Mouse (Mus musculus) intestine, embryonic 15.5 days (tissue): Measurements from ENCODE around the gene Swsap1. TPM values are rescaled to one million over a fixed set of nuclear protein-coding genes. Genes with fewer than 3 reads are reported as not detected.

Experiments used
- ATAC-seq: fragments of 200-750 bp; cut with Nextera tagmentation; 2 replicates; pipeline ENCODE4 v1.8.0; 2017; ENCODE audit warnings: moderate TSS enrichment, moderate library complexity
- H3K27ac ChIP-seq: fragments of 300-500 bp; sonication (generic); 2 replicates; pipeline ENCODE4 v1.5.1; 2015; ENCODE audit warnings: mild to moderate bottlenecking, inconsistent platforms
- H3K27me3 ChIP-seq: fragments of 300-500 bp; sonication (generic); replicated peaks from 2 replicates; pipeline ENCODE4 v1.6.1; 2015; ENCODE audit warnings: inconsistent platforms
- H3K36me3 ChIP-seq: fragments of 300-500 bp; sonication (generic); 2 replicates; pipeline ENCODE4 v1.6.1; 2015; ENCODE audit warnings: inconsistent platforms
- H3K4me1 ChIP-seq: fragments of 300-500 bp; sonication (generic); replicated peaks from 2 replicates; pipeline ENCODE4 v1.6.1; 2015; ENCODE audit warnings: inconsistent platforms
- H3K4me2 ChIP-seq: fragments of 300-500 bp; sonication (generic); replicated peaks from 2 replicates; pipeline ENCODE4 v1.6.1; 2015; ENCODE audit warnings: mild to moderate bottlenecking, inconsistent platforms
- H3K4me3 ChIP-seq: fragments of 300-500 bp; sonication (generic); replicated peaks from 2 replicates; pipeline ENCODE4 v1.5.1; 2015; ENCODE audit warnings: inconsistent platforms
- H3K9ac ChIP-seq: fragments of 300-500 bp; sonication (generic); 2 replicates; pipeline ENCODE4 v1.6.1; 2015; ENCODE audit warnings: inconsistent platforms
- H3K9me3 ChIP-seq: fragments of 300-500 bp; sonication (generic); 2 replicates; pipeline ENCODE4 v1.6.1; 2016; ENCODE audit warnings: inconsistent platforms
- WGBS: fragments of 180-500 bp; shearing (Covaris S2); methylation state at CpG from one replicate; pipeline ENCODE4 v1.1.7; 2015; 5-methylcytosine and 5-hydroxymethylcytosine counted together
- polyA plus RNA-seq: library from polyadenylated mRNA; unstranded; fragments of >200 nt; fragmentation: Nextera tagmentation; extraction: Ambion mirVana; gene quantifications from 2 replicates; pipeline ENCODE4 v1.2.1, GENCODE M21; 2015

Swsap1 gene
- polyA plus RNA-seq, 1 experiment from 2014 or later = 5.2 TPM

DNA sequence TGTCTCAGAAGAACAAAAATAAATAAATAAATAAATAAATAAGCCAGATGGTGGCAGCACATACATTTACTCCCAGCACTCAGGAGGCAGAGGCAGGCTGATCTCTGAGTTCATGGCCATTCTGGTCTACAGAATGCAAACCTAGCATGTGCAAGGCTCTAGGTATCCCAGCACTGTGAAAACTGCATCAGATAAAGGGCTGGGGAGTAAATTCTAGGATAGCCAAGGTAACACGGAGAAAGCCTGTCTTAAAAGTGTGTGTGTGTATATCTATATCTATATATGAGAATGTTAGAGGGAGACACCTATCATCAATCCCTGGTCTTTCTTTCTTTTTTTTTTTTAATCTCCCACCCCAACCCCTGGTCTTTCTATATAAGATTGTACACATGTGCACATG is 30.0 kb upstream of the Swsap1 start:
- Histone ChIP-seq H3K27ac (no peak overlapping the region), H3K27me3 (no peaks in the 10 kb centered on the region), H3K4me2 (0 out of 2 replicates have a peak overlapping the region, but pooled peaks have one; percentile 72), H3K9me3 (no peaks in the 10 kb centered on the region), H3K36me3 (no peaks in the 10 kb centered on the region), H3K9ac (no peak overlapping the region), H3K4me3 (no peak overlapping the region), H3K4me1 (peaks cover 13% of the 10 kb centered on the region; the same call in 1 of the 2 replicates)
- no peak for ATAC-seq
- WGBS = 100% methylated on average over 1 of the region's 1 CpGs

DNA sequence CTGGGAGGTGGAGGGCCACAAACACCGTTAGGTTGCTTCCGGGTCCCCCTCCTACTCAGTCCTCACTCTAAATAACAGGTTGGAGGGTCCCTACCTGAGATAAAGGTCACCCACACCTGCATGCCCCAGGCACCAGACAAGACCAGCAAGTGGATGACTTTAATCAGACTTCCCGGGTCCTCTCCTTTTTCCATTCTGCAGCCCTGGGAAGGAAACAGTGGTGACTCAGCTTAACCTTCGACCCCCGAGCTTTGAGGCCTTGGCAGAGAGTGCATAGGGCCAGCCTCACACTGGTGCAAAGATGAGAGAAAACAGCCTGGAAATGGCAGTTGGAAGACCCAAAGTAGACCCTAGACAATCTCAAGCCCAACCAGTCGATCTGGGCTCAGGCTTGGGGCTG is 29.4 kb upstream of the Swsap1 start:
- H3K4me1 ChIP-seq = peaks cover 13% of the 10 kb centered on the region; the same call in 1 of the 2 replicates
- no peak for ATAC-seq
- 72% methylated on average over 6 of the region's 6 CpGs for WGBS
- no peaks in the 10 kb centered on the region for H3K36me3 ChIP-seq
- H3K4me3 ChIP-seq = peak overlapping the region; percentile 51
- peak overlapping the region; percentile 72 for H3K4me2 ChIP-seq
- no peaks in the 10 kb centered on the region for H3K27me3 ChIP-seq
- H3K9me3 ChIP-seq = no peaks in the 10 kb centered on the region
- 0 out of 2 replicates have a peak overlapping the region, but pooled peaks have one; percentile 55 for H3K9ac ChIP-seq
- no peak overlapping the region for H3K27ac ChIP-seq

DNA sequence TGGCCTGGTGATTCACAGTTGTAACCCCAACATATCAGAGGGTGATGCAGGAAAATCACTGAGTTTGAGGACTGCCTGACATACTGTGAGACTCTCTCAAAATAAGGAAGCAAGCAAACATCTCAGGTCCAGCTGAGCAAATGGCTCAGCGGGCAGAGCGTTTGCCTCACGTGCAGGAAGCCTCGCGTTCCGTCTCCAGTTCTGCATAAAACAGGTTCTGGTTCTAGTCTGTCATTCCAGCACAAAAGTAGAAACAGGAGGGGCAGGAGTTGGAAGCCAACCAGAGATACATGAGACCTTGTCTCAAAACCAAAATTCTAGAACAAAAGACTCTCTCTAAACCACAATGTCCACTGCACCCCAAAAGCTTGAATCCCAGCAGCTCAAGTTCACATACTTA is 28.8 kb upstream of the Swsap1 start:
- no peaks in the 10 kb centered on the region for H3K27me3 ChIP-seq
- H3K9ac ChIP-seq = peak overlapping the region; percentile 55
- no peaks in the 10 kb centered on the region for H3K9me3 ChIP-seq
- peak overlapping the region; percentile 51 for H3K4me3 ChIP-seq
- peak overlapping the region; percentile 70 for H3K27ac ChIP-seq
- H3K4me2 ChIP-seq = peak overlapping the region; percentile 72
- under 1% methylated on average over 6 of the region's 6 CpGs for WGBS
- ATAC-seq = 0 out of 2 replicates have a peak, but pooled peaks have one; percentile 14
- peaks cover 13% of the 10 kb centered on the region; the same call in 1 of the 2 replicates for H3K4me1 ChIP-seq
- H3K36me3 ChIP-seq = no peaks in the 10 kb centered on the region

DNA sequence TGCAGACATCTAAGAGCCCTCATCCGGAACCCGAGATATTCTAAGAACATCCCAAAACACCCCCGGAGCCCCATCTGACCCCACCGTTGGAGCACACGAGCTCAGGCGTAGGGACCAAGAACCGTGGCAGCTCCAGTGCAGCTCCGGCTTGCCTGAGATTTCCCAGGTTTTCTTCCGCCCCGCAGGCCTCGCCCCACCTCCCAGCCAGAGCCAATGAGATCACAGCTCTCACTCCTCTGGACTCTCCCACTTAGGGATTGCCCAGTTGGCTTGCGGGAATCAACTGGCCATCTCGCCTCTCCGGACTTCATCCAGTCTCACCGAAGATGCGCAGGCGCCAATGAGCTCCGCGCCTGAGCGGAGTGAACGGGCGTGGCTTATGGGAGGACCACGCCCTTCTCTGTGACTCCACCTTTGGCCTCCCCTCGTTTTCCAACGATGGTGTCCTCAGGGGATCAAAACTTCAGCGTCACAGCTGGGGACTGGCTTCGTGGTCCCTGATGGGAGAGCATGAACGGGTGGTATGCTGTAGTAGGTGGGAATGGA is 28.3 kb upstream of the Swsap1 start, which contains the start of the genes Ccdc159 and Tmem205:
Gene Ccdc159, plus strand, starts transcription at position 264 of the 546 bp plus-strand sequence.
Gene Tmem205, minus strand, starts transcription at position 349 of the 546 bp plus-strand sequence.
- peak within 1 kb of the TSS; percentile 55 for H3K9ac ChIP-seq
- no peaks in the 10 kb centered on the region for H3K36me3 ChIP-seq
- H3K27ac ChIP-seq = peak within 1 kb of the TSS; percentile 70
- WGBS = under 1% methylated on average over 28 of the region's 28 CpGs
- ATAC-seq = peak; percentile 98
- peak within 1 kb of the TSS; percentile 72 for H3K4me2 ChIP-seq
- H3K27me3 ChIP-seq = no peaks in the 10 kb centered on the region
- H3K9me3 ChIP-seq = no peaks in the 10 kb centered on the region
- peak within 1 kb of the TSS; percentile 51 for H3K4me3 ChIP-seq
- peaks cover 13% of the 10 kb centered on the region; the same call in 1 of the 2 replicates for H3K4me1 ChIP-seq

DNA sequence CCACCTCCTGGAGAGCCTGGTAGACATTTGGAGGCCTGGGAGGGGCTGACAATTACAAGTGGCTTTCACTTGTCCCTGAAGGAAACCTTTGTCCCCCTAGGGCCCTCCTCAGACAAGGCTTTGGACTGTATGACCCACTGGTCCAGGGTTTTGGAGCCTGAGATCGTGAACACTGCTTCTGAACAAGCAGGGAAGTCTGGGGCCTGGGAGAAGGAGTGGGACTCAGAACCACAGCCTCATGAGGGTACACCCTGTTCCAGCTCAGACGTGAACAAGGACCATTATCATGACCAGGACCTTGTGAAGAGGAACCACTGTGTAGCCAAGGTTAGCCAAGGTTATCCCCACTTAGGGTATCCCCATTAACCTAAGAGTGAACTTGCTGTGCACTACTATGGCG is 26.3 kb upstream of the Swsap1 start:
- H3K9ac ChIP-seq = no peak overlapping the region
- H3K4me1 ChIP-seq = peaks cover 8% of the 10 kb centered on the region; the same call in 1 of the 2 replicates
- H3K27me3 ChIP-seq = no peaks in the 10 kb centered on the region
- ATAC-seq = no peak
- H3K4me3 ChIP-seq = no peak overlapping the region
- no peaks in the 10 kb centered on the region for H3K36me3 ChIP-seq
- H3K9me3 ChIP-seq = no peaks in the 10 kb centered on the region
- H3K4me2 ChIP-seq = no peak overlapping the region
- WGBS = 81% methylated on average over 3 of the region's 3 CpGs
- no peak overlapping the region for H3K27ac ChIP-seq

DNA sequence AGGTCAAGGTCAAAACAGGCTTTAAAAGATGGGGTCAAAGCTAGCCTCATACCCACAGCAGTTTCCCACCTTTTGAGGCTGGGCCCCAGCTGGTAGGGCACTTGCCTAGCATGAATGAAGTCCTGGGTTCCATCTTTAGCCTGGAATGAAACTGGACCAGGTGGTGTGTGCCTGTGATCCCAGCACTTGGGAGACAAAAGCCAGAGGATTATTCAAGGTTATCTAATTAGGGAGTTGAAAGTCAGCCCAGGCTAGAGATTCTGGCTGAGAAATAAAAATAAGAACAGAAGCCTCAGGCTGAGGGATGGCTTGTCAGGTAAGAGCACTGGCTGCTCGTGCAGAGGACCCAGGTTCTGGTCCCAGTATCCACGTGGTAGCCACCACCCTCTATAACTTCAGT is 23.5 kb upstream of the Swsap1 start:
- H3K36me3 ChIP-seq = no peaks in the 10 kb centered on the region
- 72% methylated on average over 2 of the region's 2 CpGs for WGBS
- no peaks in the 10 kb centered on the region for H3K9me3 ChIP-seq
- H3K4me2 ChIP-seq = no peak overlapping the region
- no peak overlapping the region for H3K9ac ChIP-seq
- 0 out of 2 replicates have a peak, but pooled peaks cover 3% of the 10 kb centered on the region for H3K4me1 ChIP-seq
- no peak overlapping the region for H3K27ac ChIP-seq
- H3K4me3 ChIP-seq = no peak overlapping the region
- no peak for ATAC-seq
- no peaks in the 10 kb centered on the region for H3K27me3 ChIP-seq

DNA sequence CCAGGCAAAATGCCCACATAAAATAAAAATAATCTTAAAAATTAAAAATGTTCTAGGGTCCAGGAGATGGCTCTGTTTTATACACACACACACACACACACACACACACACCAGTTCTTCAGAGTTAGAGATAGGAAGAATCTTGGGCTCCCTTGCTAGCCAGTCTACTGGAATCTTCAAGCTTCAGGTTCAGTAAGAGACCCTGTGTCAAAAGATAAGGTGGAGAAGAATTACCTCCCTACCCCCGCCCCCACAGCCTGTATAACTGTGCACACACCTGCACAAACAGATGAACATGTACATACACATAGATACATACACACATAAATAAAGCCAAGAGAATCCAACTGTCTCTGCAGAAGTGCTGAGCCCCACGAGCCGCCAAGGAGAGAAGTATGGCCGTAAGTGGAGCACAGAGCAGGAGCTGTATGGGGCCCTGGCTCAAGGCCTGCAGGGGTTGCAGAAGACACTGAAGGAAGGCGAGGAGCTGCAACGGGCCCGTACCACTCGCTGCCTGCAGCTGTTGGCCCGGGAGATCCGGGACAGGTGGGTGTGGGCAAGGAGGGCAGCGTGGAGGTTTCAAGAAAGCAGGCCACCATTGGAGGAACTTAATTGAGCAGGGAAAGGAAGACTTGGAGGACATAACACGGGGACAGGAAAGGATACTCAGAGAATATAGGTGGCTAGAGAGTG is 23.0 kb upstream of the Swsap1 start:
- Histone ChIP-seq H3K9ac (no peak overlapping the region), H3K4me2 (no peak overlapping the region), H3K4me3 (no peak overlapping the region), H3K4me1 (0 out of 2 replicates have a peak, but pooled peaks cover 6% of the 10 kb centered on the region), H3K27me3 (no peaks in the 10 kb centered on the region), H3K9me3 (no peaks in the 10 kb centered on the region), H3K27ac (no peak overlapping the region), H3K36me3 (no peaks in the 10 kb centered on the region)
- 62% methylated on average over 12 of the region's 12 CpGs for WGBS
- ATAC-seq = no peak

DNA sequence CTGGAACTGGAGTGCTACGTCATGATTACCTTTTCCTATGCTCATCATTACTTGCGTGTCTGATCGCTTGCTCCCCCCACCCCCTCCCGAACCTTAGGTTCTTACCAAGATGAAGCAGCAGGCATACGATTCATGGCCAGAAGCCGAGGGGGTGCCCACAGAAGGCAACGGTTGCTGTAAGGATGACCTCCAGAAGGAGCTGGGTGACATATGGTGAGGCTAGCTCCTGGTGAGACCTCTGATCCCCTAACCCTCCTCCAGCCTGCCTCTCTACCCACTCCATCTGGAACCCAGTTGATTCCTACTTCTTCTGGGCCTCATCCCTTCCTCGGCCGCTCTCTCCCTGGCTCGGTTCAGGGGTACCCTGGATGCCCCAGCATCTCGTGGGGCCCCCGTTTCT is 21.5 kb upstream of the Swsap1 start:
- Histone ChIP-seq H3K27ac (no peak overlapping the region), H3K9ac (no peak overlapping the region), H3K4me1 (0 out of 2 replicates have a peak, but pooled peaks cover 6% of the 10 kb centered on the region), H3K27me3 (no peaks in the 10 kb centered on the region), H3K4me2 (no peak overlapping the region), H3K36me3 (no peaks in the 10 kb centered on the region), H3K9me3 (no peaks in the 10 kb centered on the region), H3K4me3 (no peak overlapping the region)
- no peak for ATAC-seq
- 88% methylated on average over 12 of the region's 12 CpGs for WGBS

DNA sequence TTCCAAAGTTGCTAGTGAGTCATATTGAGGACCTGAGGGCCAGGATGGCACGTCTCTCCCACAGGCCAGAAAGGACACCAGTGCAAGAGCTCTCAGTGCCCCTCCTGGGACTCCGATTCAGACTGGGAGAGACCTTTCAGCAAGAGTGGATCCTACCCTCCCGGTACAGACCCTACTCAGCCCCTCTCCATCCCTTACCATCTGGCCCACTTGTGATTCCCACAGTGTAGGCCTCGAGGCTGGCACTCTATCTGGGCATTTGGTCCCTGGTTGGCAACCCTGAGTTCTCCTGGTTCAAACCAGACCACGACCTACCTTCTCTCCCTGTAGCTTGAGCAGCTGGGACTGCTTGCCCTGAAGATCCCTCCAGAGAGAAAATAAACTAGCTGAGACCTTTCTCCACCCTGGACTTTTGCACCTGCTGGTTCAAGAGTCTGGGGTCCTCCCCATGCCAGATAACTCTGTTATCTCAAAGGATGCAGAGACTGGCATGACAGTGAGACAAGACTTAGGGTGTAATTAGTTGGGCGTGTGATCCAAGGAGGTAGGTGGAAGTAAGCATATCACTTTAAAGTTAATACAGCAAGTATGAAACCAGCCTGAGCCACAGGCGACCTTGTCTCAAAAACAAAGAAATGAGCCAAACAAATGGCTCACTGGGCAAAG is 20.0 kb upstream of the Swsap1 start:
- no peaks in the 10 kb centered on the region for H3K9me3 ChIP-seq
- no peak for ATAC-seq
- H3K4me1 ChIP-seq = 0 out of 2 replicates have a peak, but pooled peaks cover 6% of the 10 kb centered on the region
- H3K9ac ChIP-seq = no peak overlapping the region
- WGBS = 85% methylated on average over 7 of the region's 7 CpGs
- H3K27ac ChIP-seq = no peak overlapping the region
- no peaks in the 10 kb centered on the region for H3K36me3 ChIP-seq
- no peak overlapping the region for H3K4me2 ChIP-seq
- H3K4me3 ChIP-seq = no peak overlapping the region
- no peaks in the 10 kb centered on the region for H3K27me3 ChIP-seq

DNA sequence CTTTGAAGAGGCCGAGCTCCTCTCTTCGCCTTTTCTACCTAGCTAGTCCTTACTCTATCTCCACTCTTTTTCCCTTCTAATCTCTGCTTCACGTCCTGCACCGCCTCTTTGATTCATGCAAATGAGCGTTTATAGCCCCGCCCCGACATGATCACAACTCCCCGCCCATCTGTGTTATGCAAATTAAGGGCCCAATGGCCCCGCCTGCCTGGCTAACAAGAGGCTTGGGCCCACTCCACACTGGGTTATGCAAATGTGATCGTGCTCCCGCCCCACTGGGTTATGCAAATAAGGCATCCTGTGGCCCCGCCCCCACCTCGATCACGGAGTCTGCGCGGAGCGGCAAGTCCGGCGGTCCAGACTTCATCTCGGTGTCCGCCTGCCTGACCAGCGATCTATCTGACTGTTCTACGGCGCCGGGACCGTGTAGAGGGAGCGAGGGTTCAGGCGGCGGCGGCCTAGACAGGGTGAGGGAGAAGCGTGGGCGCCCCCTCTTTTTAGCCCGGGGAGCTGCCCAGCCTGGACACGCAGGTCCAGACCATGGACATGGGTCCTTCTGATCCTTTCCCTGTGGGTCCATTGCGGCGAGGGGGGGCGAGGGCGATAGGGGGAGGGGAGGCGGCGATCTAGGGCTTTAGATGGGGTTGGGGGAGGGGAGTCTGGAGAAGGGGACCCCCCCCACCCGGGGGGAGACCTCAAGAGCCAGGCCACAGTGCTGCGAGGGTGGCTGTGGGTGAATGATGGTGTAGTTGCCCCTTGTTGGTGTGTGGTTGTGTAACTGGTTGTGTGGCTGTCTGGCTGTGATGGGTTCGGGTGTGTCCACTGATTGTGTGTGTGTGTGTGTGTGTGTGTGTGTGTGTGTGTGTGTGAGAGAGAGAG is 18.6 kb upstream of the Swsap1 start, which contains the start of gene Plppr2:
Gene Plppr2, plus strand, starts transcription at position 342 of the 879 bp plus-strand sequence.
- H3K27ac ChIP-seq = 0 out of 2 replicates have a peak within 1 kb of the TSS, but pooled peaks have one; percentile 14
- peak; percentile 99 for ATAC-seq
- no peaks in the 10 kb centered on the region for H3K36me3 ChIP-seq
- peak within 1 kb of the TSS; percentile 73 for H3K4me2 ChIP-seq
- 2% methylated on average over 42 of the region's 43 CpGs for WGBS
- no peaks in the 10 kb centered on the region for H3K9me3 ChIP-seq
- H3K4me3 ChIP-seq = peak within 1 kb of the TSS; percentile 60
- H3K9ac ChIP-seq = peak within 1 kb of the TSS; percentile 46
- H3K27me3 ChIP-seq = no peaks in the 10 kb centered on the region
- H3K4me1 ChIP-seq = 0 out of 2 replicates have a peak, but pooled peaks cover 6% of the 10 kb centered on the region

DNA sequence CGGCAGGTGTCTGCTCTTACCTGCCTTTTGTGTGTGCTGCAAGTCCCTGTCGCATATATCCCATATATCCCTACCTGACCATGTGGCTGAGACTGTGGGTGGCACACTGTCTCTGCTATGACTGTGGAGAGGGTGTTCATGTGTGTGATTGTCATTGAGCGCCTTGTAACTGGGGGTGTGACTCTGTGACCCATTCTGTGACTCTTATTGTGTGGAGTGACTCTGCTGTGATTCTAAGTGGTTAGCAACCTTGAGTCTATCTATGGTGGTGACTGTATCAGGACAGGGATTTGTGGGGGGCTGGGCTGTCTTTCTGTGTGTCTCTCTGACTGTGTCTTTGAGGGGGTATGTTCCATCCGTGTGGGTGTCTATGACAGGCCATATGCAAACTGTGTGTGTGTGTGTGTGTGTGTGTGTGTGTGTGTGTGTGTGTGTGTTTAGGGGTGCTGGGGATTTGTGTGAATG is 17.8 kb upstream of the Swsap1 start:
- H3K4me3 ChIP-seq = no peak overlapping the region
- peak overlapping the region; percentile 73; the same call in 1 of the 2 replicates for H3K4me2 ChIP-seq
- 0 out of 2 replicates have a peak, but pooled peaks cover 6% of the 10 kb centered on the region for H3K4me1 ChIP-seq
- no peak overlapping the region for H3K27ac ChIP-seq
- 78% methylated on average over 4 of the region's 4 CpGs for WGBS
- no peak for ATAC-seq
- no peaks in the 10 kb centered on the region for H3K36me3 ChIP-seq
- no peaks in the 10 kb centered on the region for H3K27me3 ChIP-seq
- no peak overlapping the region for H3K9ac ChIP-seq
- H3K9me3 ChIP-seq = no peaks in the 10 kb centered on the region
